Mouse (Mus musculus): ENCODE measurements at regions not wholly inside any gene's neighbourhood (a gene's known extent, or its start where the extent isn't known, plus 50 kb on each side); places are given as distances from the start of the nearest gene placed in this dataset.

GRCm38 (mm10) chr12:52406386-52406785 is 97.4 kb upstream of the Arhgap5 start:
- no peak for DNase-seq (ENCODE audit: low read depth)
- TF ChIP-seq CTCF (IDR thresholded peaks at IDR 0.05; ENCODE audit: borderline replicate concordance, extremely low read depth, insufficient read depth, insufficient read length), result no peak
- TF ChIP-seq POLR2A (IDR thresholded peaks at IDR 0.05; ENCODE audit: borderline replicate concordance, extremely low read depth, insufficient read depth, insufficient read length, poor library complexity, severe bottlenecking), result no peak

DNA sequence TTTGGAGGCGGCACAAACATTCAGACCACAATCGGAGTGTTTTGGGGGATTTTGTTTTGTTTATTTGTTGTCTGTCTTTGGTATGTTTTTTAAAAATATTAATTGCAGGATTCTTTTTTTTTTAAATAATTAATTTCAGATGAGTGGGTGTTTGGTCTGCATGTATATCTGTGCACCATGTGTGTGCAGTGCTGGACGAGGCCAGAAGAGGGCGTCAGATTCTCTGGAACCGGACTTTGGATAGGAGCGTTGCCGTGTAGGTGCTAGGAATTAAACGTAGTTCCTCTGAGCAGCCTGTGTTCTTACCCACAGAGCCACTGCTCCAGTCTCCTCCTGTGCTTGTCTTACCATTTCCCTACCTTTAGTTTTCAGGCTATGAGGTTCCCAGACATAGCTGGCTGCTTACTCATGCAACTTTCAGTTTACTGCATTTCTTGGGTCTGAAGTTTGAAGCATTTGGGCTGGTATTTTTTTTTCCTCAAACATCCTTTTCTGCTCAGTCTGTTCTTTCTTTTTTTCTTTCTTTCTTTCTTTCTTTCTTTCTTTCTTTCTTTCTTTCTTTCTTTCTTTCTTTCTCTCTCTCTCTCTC is 95.4 kb upstream of the Arhgap5 start:
- no peak for DNase-seq (ENCODE audit: low read depth)
- TF ChIP-seq CTCF (IDR thresholded peaks at IDR 0.05; ENCODE audit: borderline replicate concordance, extremely low read depth, insufficient read depth, insufficient read length) (0 out of 2 replicates have a peak, but pooled peaks have one; percentile 1), POLR2A (IDR thresholded peaks at IDR 0.05; ENCODE audit: borderline replicate concordance, extremely low read depth, insufficient read depth, insufficient read length, poor library complexity, severe bottlenecking) (no peak)

DNA sequence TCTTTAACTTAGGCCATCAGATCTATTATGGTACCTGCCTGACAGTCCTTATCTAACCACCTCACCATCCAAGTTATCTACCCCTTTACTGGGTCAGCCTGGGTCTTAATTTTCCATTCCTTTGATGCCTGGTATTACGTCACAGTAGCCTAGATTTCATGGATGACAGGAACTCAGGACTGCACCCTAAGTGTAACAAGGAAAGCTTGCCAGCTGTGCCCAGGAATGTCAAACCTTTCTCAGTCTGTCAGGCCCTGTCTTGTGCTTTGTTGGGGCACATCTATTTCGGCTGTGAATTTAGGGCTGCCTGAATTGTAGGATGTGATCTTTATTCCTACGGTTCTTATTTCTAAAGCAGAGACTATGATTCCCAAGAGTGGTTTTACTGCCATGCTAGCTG is 94.6 kb upstream of the Arhgap5 start:
- DNase-seq (ENCODE audit: low read depth), result no peak
- TF ChIP-seq CTCF (IDR thresholded peaks at IDR 0.05; ENCODE audit: borderline replicate concordance, extremely low read depth, insufficient read depth, insufficient read length) (no peak), POLR2A (IDR thresholded peaks at IDR 0.05; ENCODE audit: borderline replicate concordance, extremely low read depth, insufficient read depth, insufficient read length, poor library complexity, severe bottlenecking) (no peak)

GRCm38 (mm10) chr12:52412172-52412571 is 91.6 kb upstream of the Arhgap5 start:
- DNase-seq (ENCODE audit: low read depth), result no peak

DNA sequence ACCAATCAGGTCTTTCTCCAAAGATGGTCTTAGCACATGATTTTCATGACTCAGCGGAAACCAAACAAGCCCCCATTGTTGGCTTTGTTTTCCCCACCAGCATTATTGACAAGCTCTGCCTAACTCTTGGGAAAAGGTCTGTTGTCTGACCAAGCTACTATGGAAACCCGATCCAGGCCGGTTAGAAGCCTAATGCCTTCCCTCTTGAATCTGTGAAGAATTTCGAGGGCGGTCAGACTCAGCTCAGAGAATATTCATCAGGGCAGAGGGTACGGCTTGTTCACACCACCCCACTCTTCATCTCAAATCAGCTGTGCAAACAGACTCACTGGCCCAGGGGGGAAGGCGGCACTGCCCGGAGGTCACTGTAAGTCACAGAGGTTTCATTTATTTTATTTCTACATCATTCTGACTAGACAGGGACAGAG is 90.7 kb upstream of the Arhgap5 start:
- peak; percentile 86 for DNase-seq (ENCODE audit: low read depth)
- TF ChIP-seq CTCF (IDR thresholded peaks at IDR 0.05; ENCODE audit: borderline replicate concordance, extremely low read depth, insufficient read depth, insufficient read length) (no peak), POLR2A (IDR thresholded peaks at IDR 0.05; ENCODE audit: borderline replicate concordance, extremely low read depth, insufficient read depth, insufficient read length, poor library complexity, severe bottlenecking) (no peak)

More at GRCm38 (mm10) chr12:52412172-52412571, 91.6 kb upstream of the Arhgap5 start:
- TF ChIP-seq POLR2A (IDR thresholded peaks at IDR 0.05; ENCODE audit: borderline replicate concordance, extremely low read depth, insufficient read depth, insufficient read length, poor library complexity, severe bottlenecking), result no peak
- TF ChIP-seq CTCF (IDR thresholded peaks at IDR 0.05; ENCODE audit: borderline replicate concordance, extremely low read depth, insufficient read depth, insufficient read length), result no peak

- no peak for DNase-seq (ENCODE audit: low read depth)
- TF ChIP-seq CTCF (IDR thresholded peaks at IDR 0.05; ENCODE audit: borderline replicate concordance, extremely low read depth, insufficient read depth, insufficient read length) (no peak), POLR2A (IDR thresholded peaks at IDR 0.05; ENCODE audit: borderline replicate concordance, extremely low read depth, insufficient read depth, insufficient read length, poor library complexity, severe bottlenecking) (no peak)
Measured at GRCm38 (mm10) chr12:52422729-52423128, 81.0 kb upstream of the Arhgap5 start.

DNA sequence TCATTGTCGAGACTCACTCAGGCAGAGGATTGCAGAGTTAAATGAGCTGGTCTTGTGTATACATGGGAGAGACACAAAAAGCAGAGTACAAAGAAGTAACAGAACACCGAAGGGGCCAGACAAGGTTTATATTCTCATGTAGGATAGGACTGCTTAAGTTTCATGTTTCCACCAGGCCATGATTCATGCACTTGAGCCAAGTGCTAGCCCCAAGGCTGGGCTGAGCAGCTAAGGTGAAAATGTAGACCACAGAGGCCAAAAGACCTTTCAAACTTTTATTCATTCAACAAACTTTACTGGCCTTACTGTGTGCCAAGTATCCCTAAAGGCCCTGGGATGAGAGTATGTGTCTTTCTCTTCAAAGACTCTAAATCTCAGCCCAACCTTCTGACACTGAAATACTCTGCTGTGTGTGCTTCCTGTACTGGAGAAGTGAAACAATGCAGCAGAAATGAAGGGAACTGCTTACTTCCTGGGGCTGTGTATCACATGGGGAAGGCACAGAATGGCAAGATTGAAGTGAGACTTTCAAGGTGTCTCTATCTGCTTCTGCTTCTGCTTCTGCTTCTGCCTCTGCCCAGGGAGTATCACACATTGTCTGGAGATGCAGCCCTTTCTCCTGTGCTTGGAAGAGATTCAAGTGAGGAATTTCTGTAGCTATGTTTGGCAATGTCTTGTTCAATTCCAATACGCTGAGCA is 79.3 kb upstream of the Arhgap5 start:
- DNase-seq (ENCODE audit: low read depth), result no peak
- TF ChIP-seq CTCF (IDR thresholded peaks at IDR 0.05; ENCODE audit: borderline replicate concordance, extremely low read depth, insufficient read depth, insufficient read length) (no peak), POLR2A (IDR thresholded peaks at IDR 0.05; ENCODE audit: borderline replicate concordance, extremely low read depth, insufficient read depth, insufficient read length, poor library complexity, severe bottlenecking) (no peak)

DNA sequence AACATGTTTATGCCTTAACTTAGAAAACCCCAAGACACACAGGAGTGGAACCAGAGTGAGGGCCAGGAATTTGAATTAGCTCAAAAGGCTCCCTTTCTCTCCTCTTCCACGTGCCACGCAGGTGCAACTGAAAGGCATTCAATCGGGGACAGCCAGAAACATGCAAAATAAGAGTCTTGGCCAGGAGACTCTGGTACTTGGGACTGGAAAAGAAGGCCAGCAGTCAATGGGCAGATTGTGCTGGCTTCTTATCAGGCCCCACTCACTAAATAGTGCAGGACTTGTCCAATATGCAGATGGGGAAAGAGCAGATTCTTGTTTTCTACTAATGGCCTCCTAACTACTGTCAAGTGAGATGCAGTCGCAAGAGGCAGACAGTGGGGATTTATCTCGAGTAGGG is 73.8 kb upstream of the Arhgap5 start:
- TF ChIP-seq CTCF (IDR thresholded peaks at IDR 0.05; ENCODE audit: borderline replicate concordance, extremely low read depth, insufficient read depth, insufficient read length), result no peak
- TF ChIP-seq POLR2A (IDR thresholded peaks at IDR 0.05; ENCODE audit: borderline replicate concordance, extremely low read depth, insufficient read depth, insufficient read length, poor library complexity, severe bottlenecking), result no peak
- DNase-seq (ENCODE audit: low read depth), result no peak

DNA sequence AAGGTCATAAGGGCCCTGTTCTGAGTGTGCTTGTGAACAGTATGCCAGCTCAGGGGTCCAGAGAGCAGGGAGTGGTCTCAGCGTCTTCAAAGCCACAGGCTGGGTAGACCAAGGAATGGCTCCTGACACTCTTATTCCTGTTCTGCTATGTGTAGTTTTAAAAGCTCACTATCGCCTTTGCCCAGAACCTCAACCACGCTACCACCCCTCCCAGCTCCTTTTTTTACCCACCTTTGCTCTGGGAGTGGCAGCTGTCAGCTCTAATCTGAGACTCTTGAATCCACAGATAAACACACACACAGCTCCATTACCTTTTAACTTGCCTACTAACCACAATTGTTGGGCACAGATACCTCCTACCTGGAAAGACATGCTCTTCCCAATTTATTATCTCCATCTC is 71.8 kb upstream of the Arhgap5 start:
- no peak for TF ChIP-seq CTCF (IDR thresholded peaks at IDR 0.05; ENCODE audit: borderline replicate concordance, extremely low read depth, insufficient read depth, insufficient read length)
- TF ChIP-seq POLR2A (IDR thresholded peaks at IDR 0.05; ENCODE audit: borderline replicate concordance, extremely low read depth, insufficient read depth, insufficient read length, poor library complexity, severe bottlenecking), result no peak
- no peak for DNase-seq (ENCODE audit: low read depth)

DNA sequence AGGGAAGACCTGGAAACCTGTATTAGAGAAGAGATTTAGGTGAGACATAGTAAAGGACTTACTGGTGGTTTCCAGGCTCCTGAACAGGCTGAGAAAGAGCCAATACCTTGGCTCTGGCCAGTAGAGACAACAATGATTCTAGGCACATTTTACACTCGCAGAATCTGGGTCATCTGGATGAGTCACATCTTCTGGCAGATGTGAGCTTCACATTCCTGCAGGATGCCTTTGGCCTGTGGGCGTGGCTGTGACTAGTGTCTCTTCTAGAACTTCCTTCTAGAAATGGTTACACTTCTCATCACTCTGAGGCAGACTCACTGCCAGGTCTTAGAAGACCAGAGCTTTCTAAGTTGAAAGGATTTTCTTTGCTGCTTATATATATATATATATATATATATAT is 69.8 kb upstream of the Arhgap5 start:
- TF ChIP-seq CTCF (IDR thresholded peaks at IDR 0.05; ENCODE audit: borderline replicate concordance, extremely low read depth, insufficient read depth, insufficient read length) (no peak), POLR2A (IDR thresholded peaks at IDR 0.05; ENCODE audit: borderline replicate concordance, extremely low read depth, insufficient read depth, insufficient read length, poor library complexity, severe bottlenecking) (no peak)
- no peak for DNase-seq (ENCODE audit: low read depth)

GRCm38 (mm10) chr12:52435321-52435720 is 68.5 kb upstream of the Arhgap5 start:
- DNase-seq (ENCODE audit: low read depth), result peak; percentile 70
- TF ChIP-seq CTCF (IDR thresholded peaks at IDR 0.05; ENCODE audit: borderline replicate concordance, extremely low read depth, insufficient read depth, insufficient read length), result no peak
- no peak for TF ChIP-seq POLR2A (IDR thresholded peaks at IDR 0.05; ENCODE audit: borderline replicate concordance, extremely low read depth, insufficient read depth, insufficient read length, poor library complexity, severe bottlenecking)

DNA sequence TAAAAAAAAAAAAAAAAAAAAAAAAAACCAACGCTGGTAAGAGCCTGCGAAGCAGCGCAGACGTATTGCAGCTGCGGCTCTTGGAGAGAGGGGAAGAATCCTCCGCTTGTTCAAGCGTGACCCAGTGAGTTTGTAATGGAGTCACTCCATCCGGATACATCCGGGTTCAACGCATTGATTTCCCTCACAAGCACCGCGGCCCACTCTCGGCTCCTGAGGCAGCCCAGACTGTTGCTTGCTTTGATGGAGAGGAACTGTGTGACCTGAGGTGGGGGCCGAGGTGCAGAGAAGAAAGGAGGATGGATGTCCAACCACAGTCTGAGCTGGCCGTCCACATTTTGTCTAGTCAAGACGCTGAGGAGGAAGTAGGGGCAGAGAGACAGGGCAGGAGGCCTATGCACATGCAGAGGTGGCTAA is 68.0 kb upstream of the Arhgap5 start:
- DNase-seq (ENCODE audit: low read depth), result peak; percentile 76
- TF ChIP-seq POLR2A (IDR thresholded peaks at IDR 0.05; ENCODE audit: borderline replicate concordance, extremely low read depth, insufficient read depth, insufficient read length, poor library complexity, severe bottlenecking) (no peak), CTCF (IDR thresholded peaks at IDR 0.05; ENCODE audit: borderline replicate concordance, extremely low read depth, insufficient read depth, insufficient read length) (no peak)

Measured in brain, embryonic 14.5 days (tissue).